Mouse (Mus musculus) hindbrain, embryonic 12.5 days (tissue): Measurements from ENCODE around the gene Acad9. TPM values are rescaled to one million over a fixed set of nuclear protein-coding genes. Genes with fewer than 3 reads are reported as not detected.
"Not testable (repeated sequence)": the region's sequence is repeated elsewhere in the genome, so short reads cannot be mapped to it uniquely, and the experiment has no call there.

Experiments used
- ATAC-seq: fragments of 200-750 bp; cut with Nextera tagmentation; 2 replicates; pipeline ENCODE4 v1.8.0; 2017; ENCODE audit warnings: moderate TSS enrichment; ENCODE audit not compliant: low FRiP score
- H3K27ac ChIP-seq: fragments of 300-500 bp; sonication (generic); 2 replicates; pipeline ENCODE4 v1.5.1; 2016; ENCODE audit warnings: mild to moderate bottlenecking
- H3K27me3 ChIP-seq: fragments of 300-500 bp; sonication (generic); 2 replicates; pipeline ENCODE4 v1.6.1; 2016; ENCODE audit warnings: mild to moderate bottlenecking
- H3K36me3 ChIP-seq: fragments of 300-500 bp; sonication (generic); 2 replicates; pipeline ENCODE4 v1.6.1; 2016; ENCODE audit warnings: mild to moderate bottlenecking
- H3K4me1 ChIP-seq: fragments of 300-500 bp; sonication (generic); 2 replicates; pipeline ENCODE4 v1.6.1; 2016
- H3K4me2 ChIP-seq: fragments of 300-500 bp; sonication (generic); replicated peaks from 2 replicates; pipeline ENCODE4 v1.6.1; 2016; ENCODE audit warnings: mild to moderate bottlenecking
- H3K4me3 ChIP-seq: fragments of 300-500 bp; sonication (generic); 2 replicates; pipeline ENCODE4 v1.5.1; 2016; ENCODE audit warnings: mild to moderate bottlenecking
- H3K9ac ChIP-seq: fragments of 300-500 bp; sonication (generic); 2 replicates; pipeline ENCODE4 v1.6.1; 2016; ENCODE audit warnings: mild to moderate bottlenecking, moderate library complexity
- H3K9me3 ChIP-seq: fragments of 300-500 bp; sonication (generic); replicated peaks from 2 replicates; pipeline ENCODE4 v1.6.1; 2016; ENCODE audit warnings: mild to moderate bottlenecking
- WGBS: fragments of 180-500 bp; shearing (Covaris S2); methylation state at CpG from one replicate; pipeline ENCODE4 v1.1.7; 2016; 5-methylcytosine and 5-hydroxymethylcytosine counted together
- polyA plus RNA-seq: library from polyadenylated mRNA; unstranded; fragments of >200 nt; fragmentation: Nextera tagmentation; extraction: Ambion mirVana; gene quantifications from 2 replicates; pipeline ENCODE4 v1.2.1, GENCODE M21; 2016

Gene Acad9
- polyA plus RNA-seq, 1 experiment from 2014 or later = 91.0 TPM

- H3K27me3 ChIP-seq = no peaks in the 10 kb centered on the region
These were observed 54.1 kb downstream of the Acad9 start for GRCm38 (mm10) chr3:36119684-36120548.

GRCm38 (mm10) chr3:36126176-36126575, 60.4 kb downstream of the Acad9 start:
- H3K4me3 ChIP-seq, H3K4me2 ChIP-seq, ATAC-seq, H3K4me1 ChIP-seq, H3K9ac ChIP-seq, H3K27me3 ChIP-seq, H3K36me3 ChIP-seq, H3K9me3 ChIP-seq, H3K27ac ChIP-seq: not testable (repeated sequence)
- WGBS = 94% methylated on average over 9 of the region's 9 CpGs

More at GRCm38 (mm10) chr3:36119684-36120548, 54.1 kb downstream of the Acad9 start:
- Histone ChIP-seq H3K4me3 (no peak overlapping the region), H3K4me1 (no peaks in the 10 kb centered on the region), H3K36me3 (no peaks in the 10 kb centered on the region), H3K27ac (no peak overlapping the region), H3K9me3 (peaks cover 10% of the 10 kb centered on the region; the same call in 1 of the 2 replicates), H3K4me2 (no peak overlapping the region), H3K9ac (no peak overlapping the region)
- ATAC-seq = no peak

- no peak overlapping the region for H3K9ac ChIP-seq
- no peaks in the 10 kb centered on the region for H3K36me3 ChIP-seq
- no peaks in the 10 kb centered on the region for H3K4me1 ChIP-seq
- H3K4me3 ChIP-seq = no peak overlapping the region
- no peaks in the 10 kb centered on the region for H3K9me3 ChIP-seq
- no peak overlapping the region for H3K4me2 ChIP-seq
- H3K27ac ChIP-seq = no peak overlapping the region
- no peaks in the 10 kb centered on the region for H3K27me3 ChIP-seq
- ATAC-seq = no peak
These were observed 70.4 kb downstream of the Acad9 start for GRCm38 (mm10) chr3:36136152-36136551.

GRCm38 (mm10) chr3:36137560-36137959, 71.8 kb downstream of the Acad9 start:
- Histone ChIP-seq H3K4me2 (no peak overlapping the region), H3K4me3 (no peak overlapping the region), H3K36me3 (no peaks in the 10 kb centered on the region), H3K27me3 (no peaks in the 10 kb centered on the region), H3K9ac (no peak overlapping the region), H3K4me1 (no peaks in the 10 kb centered on the region), H3K9me3 (no peaks in the 10 kb centered on the region), H3K27ac (no peak overlapping the region)
- ATAC-seq = no peak
- 49% methylated on average over 2 of the region's 2 CpGs for WGBS

GRCm38 (mm10) chr3:36138171-36138660, 72.4 kb downstream of the Acad9 start:
- ATAC-seq = no peak
- Histone ChIP-seq H3K4me3 (no peak overlapping the region), H3K27ac (no peak overlapping the region), H3K36me3 (no peaks in the 10 kb centered on the region), H3K4me2 (no peak overlapping the region), H3K27me3 (no peaks in the 10 kb centered on the region), H3K9me3 (no peaks in the 10 kb centered on the region), H3K9ac (no peak overlapping the region), H3K4me1 (no peaks in the 10 kb centered on the region)
- WGBS = 81% methylated on average over 1 of the region's 1 CpGs

- no peak for ATAC-seq
- Histone ChIP-seq H3K4me3 (no peak overlapping the region), H3K4me1 (no peaks in the 10 kb centered on the region), H3K36me3 (no peaks in the 10 kb centered on the region), H3K9me3 (no peaks in the 10 kb centered on the region), H3K27me3 (no peaks in the 10 kb centered on the region), H3K9ac (no peak overlapping the region), H3K27ac (no peak overlapping the region), H3K4me2 (no peak overlapping the region)
These were observed 73.2 kb downstream of the Acad9 start for GRCm38 (mm10) chr3:36138996-36139395.

Other genes with a start within 250 kb of the Acad9 start
- 95.3 and 95.4 TPM in 2 replicates for gene Dcun1d1, start 128.5 kb upstream of the Acad9 start, polyA plus RNA-seq
- 33.2 and 38.2 TPM in 2 replicates for gene Mccc1, start 65.3 kb upstream of the Acad9 start, polyA plus RNA-seq
- not detected in 2 replicates for gene Ccdc144b, start 12.4 kb upstream of the Acad9 start, polyA plus RNA-seq
- 11.7 and 11.8 TPM in 2 replicates for gene D3Ertd254e, start 85.0 kb downstream of the Acad9 start, polyA plus RNA-seq
- gene Qrfpr, start 156.3 kb downstream of the Acad9 start, polyA plus RNA-seq = 0.21 and 0.22 TPM in 2 replicates